Mouse (Mus musculus): ENCODE results near the gene Pnrc2. TPM values are rescaled to one million over a fixed set of nuclear protein-coding genes. Genes with fewer than 3 reads are reported as not detected.

Gene Pnrc2
- 84.5 TPM for total RNA-seq (2023)

DNA sequence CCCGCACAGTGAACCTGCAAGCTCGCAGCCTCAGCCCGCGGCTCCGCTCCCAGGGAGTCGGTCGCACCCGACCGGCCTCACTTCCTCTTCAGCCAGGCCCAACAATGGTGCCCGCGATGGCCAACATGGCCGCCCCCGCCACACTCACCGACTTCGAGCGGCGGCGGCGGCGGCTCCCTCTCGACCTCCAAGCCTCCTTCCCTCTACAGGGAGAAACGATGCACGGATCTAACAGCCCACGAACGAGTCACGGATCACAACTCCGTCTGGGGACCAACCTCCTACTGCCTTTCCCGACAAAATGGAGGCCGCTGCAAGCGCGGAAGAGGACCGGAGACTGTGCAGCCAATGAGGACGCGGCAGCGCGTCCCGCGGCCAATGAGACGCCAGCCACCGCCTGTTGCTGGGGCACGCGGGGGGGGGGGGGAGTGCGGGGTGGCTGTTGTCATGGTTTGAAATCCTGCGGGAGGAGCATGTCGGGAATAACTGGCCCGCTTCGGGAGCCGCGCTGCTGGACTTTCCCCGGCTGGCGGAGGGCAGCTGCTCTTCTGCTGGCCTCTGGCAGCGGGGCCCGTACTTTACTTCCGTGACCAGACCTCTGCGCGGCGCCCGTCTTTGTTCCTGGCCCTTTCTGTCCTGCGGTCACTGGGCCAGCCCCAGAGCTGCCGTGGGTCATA is at the start of gene Pnrc2:
Pnrc2 (minus strand) TSS at position 325 of the 677 bp plus-strand sequence.

DNA sequence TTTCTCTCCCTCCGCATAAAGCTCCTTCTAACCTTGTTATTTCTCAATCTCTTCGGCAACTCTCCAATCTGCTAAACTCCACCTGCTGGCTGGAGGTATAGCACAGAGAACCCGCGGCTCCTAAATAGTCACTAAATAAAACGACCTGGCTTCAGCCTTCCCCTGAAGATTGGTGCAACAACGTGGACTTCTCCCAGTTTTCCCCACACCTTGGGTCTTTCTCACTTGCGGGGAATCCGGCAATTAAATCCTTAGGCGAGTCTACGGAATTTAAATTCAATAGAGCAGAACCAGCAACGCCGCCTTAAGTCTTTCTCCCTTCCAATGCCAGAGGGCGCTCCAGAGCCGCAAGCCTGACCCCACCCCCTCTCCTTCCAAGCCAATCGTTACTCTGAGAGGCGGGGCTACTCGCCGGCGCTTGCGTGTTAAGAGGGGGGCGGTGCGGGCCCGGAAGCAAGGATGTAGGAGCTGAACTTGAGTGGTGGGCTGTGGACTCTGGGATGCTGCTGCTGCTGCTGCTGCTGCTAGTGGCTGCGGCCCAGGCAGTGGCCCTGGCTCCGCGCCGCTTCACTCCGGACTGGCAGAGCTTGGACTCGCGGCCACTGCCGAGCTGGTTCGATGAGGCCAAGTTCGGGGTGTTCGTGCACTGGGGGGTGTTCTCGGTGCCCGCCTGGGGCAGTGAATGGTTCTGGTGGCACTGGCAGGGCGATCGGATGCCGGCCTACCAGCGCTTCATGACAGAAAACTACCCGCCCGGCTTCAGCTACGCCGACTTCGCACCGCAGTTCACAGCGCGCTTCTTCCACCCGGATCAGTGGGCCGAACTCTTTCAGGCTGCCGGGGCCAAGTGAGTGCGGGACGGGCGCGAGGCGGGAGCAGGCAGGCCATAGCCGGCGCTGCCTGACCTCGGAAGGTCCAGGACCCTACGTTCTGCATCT is 46.9 kb upstream of the Pnrc2 start, which contains the start of gene Fuca1:
Fuca1 (plus strand) TSS at position 432 of the 938 bp plus-strand sequence.

DNA sequence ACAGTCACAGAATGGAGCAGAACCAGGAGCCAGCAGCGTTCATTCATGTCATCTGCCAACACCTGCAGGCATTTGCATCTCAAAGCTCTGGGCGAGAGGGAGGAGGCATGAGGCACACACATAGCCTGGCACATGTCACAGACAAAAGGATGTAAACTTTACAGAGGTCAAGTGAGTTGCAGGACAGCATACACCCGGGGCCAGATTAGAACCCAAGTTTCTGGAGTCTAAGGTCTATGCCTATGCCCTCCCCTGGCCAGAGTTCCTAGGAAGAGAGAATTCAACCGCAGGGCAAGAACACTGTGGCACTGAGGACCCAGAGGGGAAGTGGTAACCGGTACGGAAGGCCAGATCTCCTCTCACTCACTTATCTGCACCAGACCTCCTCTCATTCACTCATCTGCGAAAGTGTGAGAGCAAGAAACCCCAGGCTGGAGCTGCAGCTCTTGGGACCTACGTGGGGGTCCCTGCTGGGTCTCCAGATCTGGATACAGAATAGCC is 21.5 kb upstream of the Pnrc2 start, which contains the start of gene Cnr2:
Cnr2 (plus strand) TSS at position 324 of the 501 bp plus-strand sequence.

DNA sequence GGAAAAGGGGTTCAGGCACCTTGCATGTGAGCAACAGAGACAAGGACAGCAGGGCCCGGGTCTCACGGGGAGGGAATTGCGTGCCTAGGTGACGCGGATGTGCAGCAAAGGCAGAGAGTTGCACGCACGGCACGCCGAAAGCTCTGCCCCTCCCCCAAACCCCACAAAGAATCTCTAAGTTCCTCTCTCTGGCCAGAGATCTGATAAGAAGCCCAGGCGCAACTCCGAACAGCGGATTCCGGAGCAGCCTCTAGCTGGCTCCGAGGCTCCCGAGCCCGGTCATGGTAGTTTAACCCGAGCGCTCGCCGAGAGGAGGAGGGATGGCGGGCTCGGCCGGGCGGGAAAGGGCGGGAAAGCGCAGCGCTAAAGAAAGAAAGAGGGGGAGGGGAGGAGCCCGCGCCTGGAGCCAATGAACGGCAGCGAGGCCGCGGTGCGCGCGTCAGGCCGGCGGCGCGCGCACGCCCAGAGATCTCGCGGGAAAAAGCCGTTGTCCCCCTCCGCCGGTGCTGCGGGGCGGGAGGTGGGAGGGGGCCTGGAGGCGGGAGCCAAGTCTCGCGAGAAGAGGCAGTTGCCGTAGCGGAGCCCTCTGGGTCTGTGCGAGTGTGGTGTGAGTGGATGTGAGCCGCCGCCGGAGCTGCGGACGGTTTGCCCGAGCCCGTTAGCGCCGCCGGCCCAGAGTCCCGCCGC is 18.0 kb downstream of the Pnrc2 start, which contains the start of gene Srsf10:
Srsf10 (plus strand) TSS at position 212 of the 687 bp plus-strand sequence.

Other genes starting within 250 kb of the Pnrc2 start
- not detected for gene Ifnlr1, start 187.6 kb downstream of the Pnrc2 start, total RNA-seq (2023)
- not detected for gene Il22ra1, start 145.7 kb downstream of the Pnrc2 start, total RNA-seq (2023)
- not detected for gene Myom3, start 114.1 kb downstream of the Pnrc2 start, total RNA-seq (2023)
- gene Srsf10, start 18.1 kb downstream of the Pnrc2 start, total RNA-seq (2023): 112 TPM
- gene Cnr2, start 21.5 kb upstream of the Pnrc2 start, total RNA-seq (2023): 34.4 TPM
- gene Fuca1, start 46.9 kb upstream of the Pnrc2 start, total RNA-seq (2023): 47.9 TPM
- 23.6 TPM for gene Hmgcl, start 72.6 kb upstream of the Pnrc2 start, total RNA-seq (2023)
- 3.9 TPM for gene Gale, start 89.9 kb upstream of the Pnrc2 start, total RNA-seq (2023)
- 102 TPM for gene Lypla2, start 98.8 kb upstream of the Pnrc2 start, total RNA-seq (2023)
- gene Pithd1, start 113.4 kb upstream of the Pnrc2 start, total RNA-seq (2023): 33.2 TPM
- 37.6 TPM for gene Eloa, start 147.9 kb upstream of the Pnrc2 start, total RNA-seq (2023)
- gene Rpl11, start 179.6 kb upstream of the Pnrc2 start, total RNA-seq (2023): 1,297 TPM

All from CD8-positive naive resting alpha-beta T cell, adult 57 days (primary cell).